9 mouse cellular contexts compared by ENCODE assay signal in genomic region chr14:57133161-57133661, GRCm38 (mm10). TPM values are rescaled to one million over a fixed set of nuclear protein-coding genes. Genes with fewer than 3 reads are reported as not detected.
A peak's percentile ranks its signal among the peaks of the same experiment; 100 is the strongest.
DNase-seq lines count a peak whose midpoint lies in the region; ATAC-seq and TF ChIP-seq lines count a peak whose summit lies in the region.
"Had no signal": no experiment of that assay in that cellular context is flagged by ENCODE, and none has a peak within 500 bp of the region (broad histone marks: within the 10 kb centered on the region; RNA-seq: fewer than 3 reads in every experiment).

TSS of gene Gjb6 (minus strand) at chr14:57133611.

- 3% methylated on average over 33 of the region's 33 CpGs for WGBS in cerebellum, adult 2 months
- 2% methylated on average over 33 of the region's 33 CpGs for WGBS in lung, embryonic 14.5 days

- H3K27me3 ChIP-seq in cerebellum, adult 2 months (ENCODE audit: control insufficient read depth, insufficient read depth, low read length) = no peaks in the 10 kb centered on the region; the same call in 1 of the 2 replicates
- H3K27me3 ChIP-seq in lung, embryonic 14.5 days (ENCODE audit: insufficient read depth, low read length) = peaks cover 47% of the 10 kb centered on the region

- H3K4me3 ChIP-seq in cerebellum, adult 2 months (replicated peaks; ENCODE audit: insufficient read depth, low read depth, low read length) = peak within 1 kb of the TSS; percentile 37
- H3K4me3 ChIP-seq in lung, embryonic 14.5 days (ENCODE audit: low read depth, low read length) = peak within 1 kb of the TSS; percentile 31

- ATAC-seq in lung, embryonic 14.5 days (ENCODE audit: insufficient read depth) = no peak
- no peak for ATAC-seq in erythroblast, adult 5-6 weeks (replicated peaks; ENCODE audit: low FRiP score, poor library complexity, severe bottlenecking)

- TF ChIP-seq CTCF in cerebellum, adult 2 months (IDR thresholded peaks at IDR 0.05; ENCODE audit: borderline replicate concordance, insufficient read depth, low read depth, low read length) = no peak
- no peak for TF ChIP-seq CTCF in lung, embryonic 14.5 days (IDR thresholded peaks at IDR 0.05; ENCODE audit: low read depth)

- H3K36me3 ChIP-seq in lung, embryonic 14.5 days (ENCODE audit: insufficient read depth) = no peaks in the 10 kb centered on the region

- no peaks in the 10 kb centered on the region for H3K9me3 ChIP-seq in lung, embryonic 14.5 days (ENCODE audit: low read depth, low read length)

- no peak for TF ChIP-seq POLR2A in cerebellum, adult 2 months (IDR thresholded peaks at IDR 0.05; ENCODE audit: borderline replicate concordance, insufficient read depth, low read length)

- peak; percentile 1 to 10 for DNase-seq in cerebellum, adult 2 months
- no peak for DNase-seq in cerebellum, postnatal 36 days
- no peak for DNase-seq in lung, embryonic 14.5 days
- no peak for DNase-seq in lung, postnatal 14 days
- no peak for DNase-seq in layer of hippocampus, postnatal 14 days (ENCODE audit: low spot score in 2 of 2)
- DNase-seq in neural tube, embryonic 10.5 days (ENCODE audit: extremely low spot score, low spot score) = peak; percentile 24
- DNase-seq in ovary, postnatal 14 days (ENCODE audit: low spot score) = no peak

- H3K27ac ChIP-seq in cerebellum, adult 2 months (ENCODE audit: insufficient read depth, low read length) = peak within 1 kb of the TSS; percentile 27; the same call in 1 of the 2 replicates
- H3K27ac ChIP-seq in lung, embryonic 14.5 days (ENCODE audit: low read depth) = no peak within 1 kb of the TSS

- no peak within 1 kb of the TSS for H3K9ac ChIP-seq in lung, embryonic 14.5 days

- H3K4me1 ChIP-seq in cerebellum, adult 2 months (ENCODE audit: control insufficient read depth, insufficient read depth, low read length) = no peaks in the 10 kb centered on the region
- H3K4me1 ChIP-seq in lung, embryonic 14.5 days (ENCODE audit: insufficient read depth) = no peaks in the 10 kb centered on the region

- peak within 1 kb of the TSS; percentile 63 for H3K4me2 ChIP-seq in lung, embryonic 14.5 days

RNA-seq across cellular contexts. Expression of gene Gjb6, which starts in this region (rescaled TPM):
- polyA plus RNA-seq in cerebellum, adult 2 months (2012; rRNA removed) = 91.0 and 102 TPM in 2 replicates
- not detected in 2 replicates for polyA plus RNA-seq in lung, embryonic 14.5 days (2014; fragmentation: Nextera tagmentation; extraction: Ambion mirVana)
- total RNA-seq in layer of hippocampus, postnatal 14 days (2021) = 100 to 1,000 TPM in 1 of 2 experiments, 10 to 100 TPM in 1; 95.4 to 124 TPM
- total RNA-seq in erythroblast, adult 5-6 weeks (2015; ENCODE audit: low replicate concordance) = not detected in 2 replicates
- total RNA-seq in erythroblast, adult 5-6 weeks (2017; ENCODE audit: low replicate concordance) = not detected in 2 replicates
- total RNA-seq: common myeloid progenitor, adult 5-6 weeks had no signal

Comparison
In these comparisons a context has a peak if more than half of its experiments do, and no peak if none do; other contexts are left out.
1. RNA of gene Gjb6 (total RNA-seq): 95.4 to 124 TPM in layer of hippocampus, postnatal 14 days; not detected in erythroblast, adult 5-6 weeks; every median in the first group is over 10 times any median in the second.
2. RNA of gene Gjb6 (polyA plus RNA-seq): 91.0 to 102 TPM in cerebellum, adult 2 months; not detected in lung, embryonic 14.5 days; every median in the first group is over 10 times any median in the second.
3. DNase-seq: peak in cerebellum, adult 2 months (2 of 2) and neural tube, embryonic 10.5 days (single experiment); none in cerebellum, postnatal 36 days (0 of 2), lung, embryonic 14.5 days (single experiment), lung, postnatal 14 days (single experiment), layer of hippocampus, postnatal 14 days (0 of 2) and ovary, postnatal 14 days (single experiment).